18 mouse cellular contexts compared by ENCODE assay signal in the genomic region with DNA sequence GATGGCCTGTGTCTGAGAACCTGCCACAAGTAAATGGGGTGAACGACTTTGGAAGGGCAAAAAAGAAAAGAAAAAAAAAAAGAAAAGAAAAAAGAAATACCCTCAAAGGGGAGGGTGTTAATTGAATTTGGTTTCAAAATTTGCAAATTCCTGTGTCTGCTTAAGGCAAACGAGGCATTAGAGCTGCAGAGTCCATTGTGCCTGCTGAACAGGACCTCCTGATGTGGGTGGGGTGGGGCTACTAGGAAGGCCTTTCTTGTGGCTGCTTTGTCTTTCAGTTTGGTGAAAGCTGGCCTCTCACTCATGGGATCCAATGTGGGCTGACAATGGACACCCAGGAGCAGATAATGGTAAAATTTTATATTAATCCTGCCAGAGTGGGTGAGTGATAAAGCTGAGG.
A peak's percentile ranks its signal among the peaks of the same experiment; 100 is the strongest.
DNase-seq lines count a peak whose midpoint lies in the region; ATAC-seq and TF ChIP-seq lines count a peak whose summit lies in the region.
"Had no signal": no experiment of that assay in that cellular context is flagged by ENCODE, and none has a peak within 500 bp of the region (broad histone marks: within the 10 kb centered on the region; RNA-seq: fewer than 3 reads in every experiment).

No protein-coding gene starts in this region.

- H3K36me3 ChIP-seq in forebrain, embryonic 12.5 days (replicated peaks): no peaks in the 10 kb centered on the region
- no peaks in the 10 kb centered on the region for H3K36me3 ChIP-seq in forebrain, embryonic 14.5 days (ENCODE audit: control insufficient read depth, insufficient read depth, low read length)
- no peaks in the 10 kb centered on the region for H3K36me3 ChIP-seq in hindbrain, embryonic 10.5 days
- H3K36me3 ChIP-seq in hindbrain, embryonic 11.5 days (ENCODE audit: control insufficient read depth, insufficient read depth, low read length): no peaks in the 10 kb centered on the region
- H3K36me3 ChIP-seq in E14TG2a.4 (ENCODE audit: insufficient read depth, low read length): no peaks in the 10 kb centered on the region
- H3K36me3 ChIP-seq: hindbrain, embryonic 15.5 days; midbrain, embryonic 13.5 days had no signal

- no peak; the same call in 1 of the 2 replicates for ATAC-seq in forebrain, embryonic 12.5 days (ENCODE audit: low FRiP score)
- no peak for ATAC-seq in forebrain, embryonic 14.5 days
- ATAC-seq in hindbrain, embryonic 11.5 days (ENCODE audit: low FRiP score): no peak
- ATAC-seq: intestine, embryonic 16.5 days; midbrain, embryonic 13.5 days had no signal

- no peak for DNase-seq in forebrain, embryonic 14.5 days (ENCODE audit: low spot score)
- no peak for DNase-seq in hindbrain, embryonic 10.5 days (ENCODE audit: low spot score)
- DNase-seq in hindbrain, embryonic 11.5 days (ENCODE audit: low spot score): no peak
- no peak for DNase-seq in embryo, embryonic 10 days (ENCODE audit: low spot score)
- no peak for DNase-seq in spleen, postnatal 36 days (ENCODE audit: low spot score in 2 of 2)
- DNase-seq: adrenal gland, postnatal 25 days; cerebellum, postnatal 10 days; gastrocnemius, postnatal 14 days; lung, adult 2 months; lung, postnatal 4 days; thymus, postnatal 4 days had no signal

- H3K4me1 ChIP-seq in forebrain, embryonic 12.5 days: peaks cover 29% of the 10 kb centered on the region
- H3K4me1 ChIP-seq in forebrain, embryonic 14.5 days (ENCODE audit: control insufficient read depth, insufficient read depth, low read length): peaks cover 4% of the 10 kb centered on the region; the same call in 1 of the 2 replicates
- peaks cover 49% of the 10 kb centered on the region for H3K4me1 ChIP-seq in hindbrain, embryonic 10.5 days (replicated peaks)
- H3K4me1 ChIP-seq in hindbrain, embryonic 11.5 days (replicated peaks; ENCODE audit: control insufficient read depth, insufficient read depth, low read length): no peaks in the 10 kb centered on the region
- peaks cover 49% of the 10 kb centered on the region for H3K4me1 ChIP-seq in E14TG2a.4 (replicated peaks; ENCODE audit: low read depth, low read length)
- peaks cover 12% of the 10 kb centered on the region; the same call in 1 of the 2 replicates for H3K4me1 ChIP-seq in brown adipose tissue, adult 24 weeks (ENCODE audit: control insufficient read depth, insufficient read depth, insufficient read length, low read length)
- H3K4me1 ChIP-seq: hindbrain, embryonic 15.5 days had no signal

- no peak for TF ChIP-seq CTCF in E14TG2a.4 (conservative IDR thresholded peaks at IDR 0.05; ENCODE audit: low read length)

- WGBS in forebrain, embryonic 12.5 days: 0% methylated on average over 2 of the region's 2 CpGs
- WGBS in forebrain, embryonic 14.5 days: 1% methylated on average over 2 of the region's 2 CpGs
- 10% methylated on average over 2 of the region's 2 CpGs for WGBS in hindbrain, embryonic 10.5 days
- WGBS in hindbrain, embryonic 11.5 days: 2% methylated on average over 2 of the region's 2 CpGs

- H3K27ac ChIP-seq in forebrain, embryonic 12.5 days: 0 out of 2 replicates have a peak overlapping the region, but pooled peaks have one; percentile 42
- H3K27ac ChIP-seq in forebrain, embryonic 14.5 days (ENCODE audit: low read depth, low read length): no peak overlapping the region
- peak overlapping the region; percentile 79 for H3K27ac ChIP-seq in hindbrain, embryonic 10.5 days
- H3K27ac ChIP-seq in hindbrain, embryonic 11.5 days (ENCODE audit: low read depth, low read length): no peak overlapping the region
- peak overlapping the region; percentile 39 for H3K27ac ChIP-seq in brown adipose tissue, adult 24 weeks (replicated peaks; ENCODE audit: low read depth, low read length)
- H3K27ac ChIP-seq: hindbrain, embryonic 15.5 days; midbrain, embryonic 13.5 days had no signal

- peaks cover 6% of the 10 kb centered on the region; the same call in 1 of the 2 replicates for H3K27me3 ChIP-seq in forebrain, embryonic 12.5 days
- no peaks in the 10 kb centered on the region for H3K27me3 ChIP-seq in forebrain, embryonic 14.5 days (replicated peaks; ENCODE audit: control insufficient read depth, insufficient read depth, low read length)
- H3K27me3 ChIP-seq in hindbrain, embryonic 10.5 days (ENCODE audit: insufficient read depth, poor library complexity, severe bottlenecking): peaks cover 12% of the 10 kb centered on the region
- no peaks in the 10 kb centered on the region for H3K27me3 ChIP-seq in hindbrain, embryonic 11.5 days (ENCODE audit: control insufficient read depth, insufficient read depth, low read length)
- H3K27me3 ChIP-seq in E14TG2a.4 (ENCODE audit: insufficient read depth, low read length): no peaks in the 10 kb centered on the region
- H3K27me3 ChIP-seq: hindbrain, embryonic 15.5 days had no signal

- no peak overlapping the region for H3K9ac ChIP-seq in forebrain, embryonic 12.5 days
- no peak overlapping the region for H3K9ac ChIP-seq in forebrain, embryonic 14.5 days (ENCODE audit: low read length)
- no peak overlapping the region for H3K9ac ChIP-seq in hindbrain, embryonic 11.5 days (ENCODE audit: low read depth, low read length)
- H3K9ac ChIP-seq: hindbrain, embryonic 15.5 days; midbrain, embryonic 13.5 days had no signal

- no peak overlapping the region for H3K4me2 ChIP-seq in forebrain, embryonic 12.5 days
- H3K4me2 ChIP-seq in forebrain, embryonic 14.5 days (ENCODE audit: low read length): no peak overlapping the region
- H3K4me2 ChIP-seq in hindbrain, embryonic 11.5 days (replicated peaks; ENCODE audit: low read depth, low read length): no peak overlapping the region
- H3K4me2 ChIP-seq: hindbrain, embryonic 15.5 days; liver, embryonic 11.5 days; midbrain, embryonic 13.5 days had no signal

- H3K9me3 ChIP-seq in forebrain, embryonic 12.5 days: no peaks in the 10 kb centered on the region
- no peaks in the 10 kb centered on the region for H3K9me3 ChIP-seq in forebrain, embryonic 14.5 days (replicated peaks; ENCODE audit: control insufficient read depth, low read length)
- H3K9me3 ChIP-seq in hindbrain, embryonic 10.5 days: no peaks in the 10 kb centered on the region
- H3K9me3 ChIP-seq in hindbrain, embryonic 11.5 days (ENCODE audit: control insufficient read depth, low read length): no peaks in the 10 kb centered on the region
- 0 out of 2 replicates have a peak, but pooled peaks cover 6% of the 10 kb centered on the region for H3K9me3 ChIP-seq in E14TG2a.4 (ENCODE audit: low read length)
- H3K9me3 ChIP-seq: hindbrain, embryonic 15.5 days; midbrain, embryonic 13.5 days had no signal

- H3K4me3 ChIP-seq in forebrain, embryonic 12.5 days (replicated peaks): no peak overlapping the region
- H3K4me3 ChIP-seq in forebrain, embryonic 14.5 days (ENCODE audit: low read depth, low read length): no peak overlapping the region
- H3K4me3 ChIP-seq in hindbrain, embryonic 10.5 days: no peak overlapping the region
- H3K4me3 ChIP-seq in hindbrain, embryonic 11.5 days (ENCODE audit: low read depth, low read length): no peak overlapping the region
- H3K4me3 ChIP-seq in E14TG2a.4 (replicated peaks; ENCODE audit: low read length): peak overlapping the region; percentile 20; the same call in 1 of the 2 replicates
- no peak overlapping the region for H3K4me3 ChIP-seq in brown adipose tissue, adult 24 weeks (ENCODE audit: insufficient read depth, low read depth, low read length)
- H3K4me3 ChIP-seq: hindbrain, embryonic 15.5 days; midbrain, embryonic 13.5 days had no signal

Comparison
In these comparisons a context has a peak if more than half of its experiments do, and no peak if none do; other contexts are left out.
1. H3K27ac ChIP-seq: peak in forebrain, embryonic 12.5 days (single experiment), hindbrain, embryonic 10.5 days (single experiment) and brown adipose tissue, adult 24 weeks (single experiment); none in forebrain, embryonic 14.5 days (single experiment) and hindbrain, embryonic 11.5 days (single experiment).